Mouse (Mus musculus) left cerebral cortex, adult 18-20 months (tissue): Measurements from ENCODE around the gene Eddm3b. TPM values are rescaled to one million over a fixed set of nuclear protein-coding genes. Genes with fewer than 3 reads are reported as not detected.

Source experiments
- DNase-seq, 2 experiments: peaks; one replicate each; pipeline ENCODE4 v3.0.0; 2021 to 2022; ENCODE audit warnings: low spot score in 2 of 2, mixed read lengths in 1 of 2
- long read RNA-seq, 2 experiments: library from polyadenylated mRNA; stranded (forward); transcript quantifications; one replicate each; pipeline ENCODE4 v2.0.0; 2021
- total RNA-seq, 2 experiments: library from RNA; stranded (reverse); gene quantifications; 2 replicates each; pipeline ENCODE4 v1.2.3; 2021

Gene Eddm3b
- total RNA-seq: not detected
- long read RNA-seq, experiment 1: 0 reads
- long read RNA-seq, experiment 2: 0 reads

- no peak for DNase-seq
Measured at GRCm38 (mm10) chr14:51113916-51114560, at the start of gene Eddm3b. Gene Eddm3b, plus strand, starts transcription at chr14:51114426.

- no peak for DNase-seq
Measured at GRCm38 (mm10) chr14:51068956-51069355, 45.3 kb upstream of the Eddm3b start.

GRCm38 (mm10) chr14:51069617-51070016 lies 44.6 kb upstream of the Eddm3b start:
- DNase-seq: no peak

GRCm38 (mm10) chr14:51074335-51074734 lies 39.9 kb upstream of the Eddm3b start, which contains the start of gene Olfr750:
Gene Olfr750, minus strand, starts transcription at chr14:51074435.
- DNase-seq: no peak

- DNase-seq: no peak
Measured at GRCm38 (mm10) chr14:51079180-51079579, 35.0 kb upstream of the Eddm3b start.

GRCm38 (mm10) chr14:51081035-51081434 lies 33.2 kb upstream of the Eddm3b start:
- DNase-seq: no peak

GRCm38 (mm10) chr14:51082599-51083581 lies 31.3 kb upstream of the Eddm3b start:
- DNase-seq: peak; percentile 65 to 69

- DNase-seq: no peak
Measured at GRCm38 (mm10) chr14:51083805-51084204, 30.4 kb upstream of the Eddm3b start.

- DNase-seq: no peak
Measured at GRCm38 (mm10) chr14:51085086-51085485, 29.1 kb upstream of the Eddm3b start.

- no peak for DNase-seq
Measured at GRCm38 (mm10) chr14:51085911-51086310, 28.3 kb upstream of the Eddm3b start.

- DNase-seq: no peak
Measured at GRCm38 (mm10) chr14:51087762-51088161, 26.5 kb upstream of the Eddm3b start.

- peak; percentile 88 to 89 for DNase-seq
Measured at GRCm38 (mm10) chr14:51088166-51088969, 25.9 kb upstream of the Eddm3b start.

- DNase-seq: peak; percentile 98 to 99
Measured at GRCm38 (mm10) chr14:51088970-51089673, 25.1 kb upstream of the Eddm3b start.

GRCm38 (mm10) chr14:51089674-51090076 lies 24.6 kb upstream of the Eddm3b start:
- no peak for DNase-seq

GRCm38 (mm10) chr14:51090077-51090781 lies 24.0 kb upstream of the Eddm3b start:
- DNase-seq: peak; percentile 82 to 85

- DNase-seq: peak; percentile 21 to 27
Measured at GRCm38 (mm10) chr14:51090921-51091900, 23.0 kb upstream of the Eddm3b start, which contains the start of the genes Rnase4 and Ang. Gene Rnase4, plus strand, starts transcription at chr14:51091077. Gene Ang, plus strand, starts transcription at chr14:51091150.

GRCm38 (mm10) chr14:51092073-51092620 lies 22.1 kb upstream of the Eddm3b start:
- DNase-seq: no peak

- no peak for DNase-seq
Measured at GRCm38 (mm10) chr14:51093496-51093895, 20.7 kb upstream of the Eddm3b start.
